Mouse (Mus musculus): ENCODE data around the gene Ttc34. TPM values are rescaled to one million over a fixed set of nuclear protein-coding genes. Genes with fewer than 3 reads are reported as not detected.

Ttc34 gene
- polyA plus RNA-seq, 1 experiment from 2014 or later: 0.85 TPM

- Histone ChIP-seq H3K9ac (ENCODE audit: low read length) (no peak overlapping the region), H3K27ac (ENCODE audit: low read depth, low read length) (no peak overlapping the region), H3K9me3 (replicated peaks; ENCODE audit: control insufficient read depth, low read length) (no peaks in the 10 kb centered on the region), H3K27me3 (replicated peaks; ENCODE audit: control insufficient read depth, insufficient read depth, low read length) (peaks cover 18% of the 10 kb centered on the region), H3K4me1 (ENCODE audit: control insufficient read depth, insufficient read depth, low read length) (no peaks in the 10 kb centered on the region; the same call in 1 of the 2 replicates), H3K4me2 (ENCODE audit: low read length) (no peak overlapping the region), H3K4me3 (ENCODE audit: low read depth, low read length) (no peak overlapping the region), H3K36me3 (ENCODE audit: control insufficient read depth, insufficient read depth, low read length) (no peaks in the 10 kb centered on the region)
- ATAC-seq: no peak
- DNase-seq (ENCODE audit: low spot score): no peak
- WGBS: 85% methylated on average over 7 of the region's 7 CpGs
Measured at GRCm38 (mm10) chr4:154827181-154827580, 10.1 kb upstream of the Ttc34 start.

- Histone ChIP-seq H3K4me3 (ENCODE audit: low read depth, low read length) (no peak overlapping the region), H3K9me3 (replicated peaks; ENCODE audit: control insufficient read depth, low read length) (no peaks in the 10 kb centered on the region), H3K36me3 (ENCODE audit: control insufficient read depth, insufficient read depth, low read length) (no peaks in the 10 kb centered on the region), H3K4me2 (ENCODE audit: low read length) (no peak overlapping the region), H3K4me1 (ENCODE audit: control insufficient read depth, insufficient read depth, low read length) (no peaks in the 10 kb centered on the region; the same call in 1 of the 2 replicates), H3K27ac (ENCODE audit: low read depth, low read length) (no peak overlapping the region), H3K9ac (ENCODE audit: low read length) (no peak overlapping the region), H3K27me3 (replicated peaks; ENCODE audit: control insufficient read depth, insufficient read depth, low read length) (peaks cover 19% of the 10 kb centered on the region)
- 39% methylated on average over 10 of the region's 10 CpGs for WGBS
- DNase-seq (ENCODE audit: low spot score): no peak
- ATAC-seq: no peak
Measured at GRCm38 (mm10) chr4:154827861-154828610, 9.2 kb upstream of the Ttc34 start.

- Histone ChIP-seq H3K4me3 (ENCODE audit: low read depth, low read length) (no peak overlapping the region), H3K27me3 (replicated peaks; ENCODE audit: control insufficient read depth, insufficient read depth, low read length) (peaks cover 39% of the 10 kb centered on the region)
- peak; percentile 26; the same call in 1 of the 2 replicates for ATAC-seq
Measured at GRCm38 (mm10) chr4:154831915-154832573, 5.2 kb upstream of the Ttc34 start.

GRCm38 (mm10) chr4:154836183-154836915 is 910 bp upstream of the Ttc34 start:
- DNase-seq (ENCODE audit: low spot score): no peak
- Histone ChIP-seq H3K27me3 (replicated peaks; ENCODE audit: control insufficient read depth, insufficient read depth, low read length) (peaks cover 43% of the 10 kb centered on the region), H3K4me1 (ENCODE audit: control insufficient read depth, insufficient read depth, low read length) (no peaks in the 10 kb centered on the region; the same call in 1 of the 2 replicates), H3K9ac (ENCODE audit: low read length) (no peak overlapping the region), H3K4me2 (ENCODE audit: low read length) (no peak overlapping the region), H3K36me3 (ENCODE audit: control insufficient read depth, insufficient read depth, low read length) (no peaks in the 10 kb centered on the region), H3K4me3 (ENCODE audit: low read depth, low read length) (no peak overlapping the region), H3K27ac (ENCODE audit: low read depth, low read length) (no peak overlapping the region), H3K9me3 (replicated peaks; ENCODE audit: control insufficient read depth, low read length) (no peaks in the 10 kb centered on the region)
- ATAC-seq: no peak
- 54% methylated on average over 7 of the region's 7 CpGs for WGBS

More at GRCm38 (mm10) chr4:154831915-154832573, 5.2 kb upstream of the Ttc34 start:
- H3K4me1 ChIP-seq (ENCODE audit: control insufficient read depth, insufficient read depth, low read length): no peaks in the 10 kb centered on the region; the same call in 1 of the 2 replicates
- H3K36me3 ChIP-seq (ENCODE audit: control insufficient read depth, insufficient read depth, low read length): no peaks in the 10 kb centered on the region
- H3K27ac ChIP-seq (ENCODE audit: low read depth, low read length): no peak overlapping the region
- 12% methylated on average over 9 of the region's 9 CpGs for WGBS
- H3K4me2 ChIP-seq (ENCODE audit: low read length): no peak overlapping the region
- DNase-seq (ENCODE audit: low spot score): peak; percentile 68
- H3K9ac ChIP-seq (ENCODE audit: low read length): no peak overlapping the region
- no peaks in the 10 kb centered on the region for H3K9me3 ChIP-seq (replicated peaks; ENCODE audit: control insufficient read depth, low read length)

GRCm38 (mm10) chr4:154838741-154839140 is 1.5 kb downstream of the Ttc34 start:
- Histone ChIP-seq H3K36me3 (ENCODE audit: control insufficient read depth, insufficient read depth, low read length) (no peaks in the 10 kb centered on the region), H3K4me2 (ENCODE audit: low read length) (no peak overlapping the region), H3K4me3 (ENCODE audit: low read depth, low read length) (no peak overlapping the region), H3K9me3 (replicated peaks; ENCODE audit: control insufficient read depth, low read length) (no peaks in the 10 kb centered on the region), H3K9ac (ENCODE audit: low read length) (no peak overlapping the region), H3K27me3 (replicated peaks; ENCODE audit: control insufficient read depth, insufficient read depth, low read length) (peaks cover 32% of the 10 kb centered on the region), H3K4me1 (ENCODE audit: control insufficient read depth, insufficient read depth, low read length) (no peaks in the 10 kb centered on the region), H3K27ac (ENCODE audit: low read depth, low read length) (no peak overlapping the region)
- 85% methylated on average over 13 of the region's 13 CpGs for WGBS
- DNase-seq (ENCODE audit: low spot score) (no peak), ATAC-seq (no peak)

- 44% methylated on average over 11 of the region's 11 CpGs for WGBS
- H3K9ac ChIP-seq (ENCODE audit: low read length): no peak overlapping the region
- H3K4me2 ChIP-seq (ENCODE audit: low read length): no peak overlapping the region
- H3K9me3 ChIP-seq (replicated peaks; ENCODE audit: control insufficient read depth, low read length): no peaks in the 10 kb centered on the region
- ATAC-seq (no peak), DNase-seq (ENCODE audit: low spot score) (no peak)
- H3K4me3 ChIP-seq (ENCODE audit: low read depth, low read length): no peak overlapping the region
- H3K36me3 ChIP-seq (ENCODE audit: control insufficient read depth, insufficient read depth, low read length): no peaks in the 10 kb centered on the region
- H3K27ac ChIP-seq (ENCODE audit: low read depth, low read length): no peak overlapping the region
- peaks cover 31% of the 10 kb centered on the region for H3K27me3 ChIP-seq (replicated peaks; ENCODE audit: control insufficient read depth, insufficient read depth, low read length)
- no peaks in the 10 kb centered on the region for H3K4me1 ChIP-seq (ENCODE audit: control insufficient read depth, insufficient read depth, low read length)
Measured at GRCm38 (mm10) chr4:154839406-154839805, 2.1 kb downstream of the Ttc34 start.

- DNase-seq (ENCODE audit: low spot score) (no peak), ATAC-seq (no peak)
- no peak overlapping the region for H3K4me2 ChIP-seq (ENCODE audit: low read length)
- no peak overlapping the region for H3K9ac ChIP-seq (ENCODE audit: low read length)
- H3K4me1 ChIP-seq (ENCODE audit: control insufficient read depth, insufficient read depth, low read length): 0 out of 2 replicates have a peak, but pooled peaks cover 4% of the 10 kb centered on the region
- 83% methylated on average over 1 of the region's 1 CpGs for WGBS
- no peak overlapping the region for H3K4me3 ChIP-seq (ENCODE audit: low read depth, low read length)
- H3K36me3 ChIP-seq (ENCODE audit: control insufficient read depth, insufficient read depth, low read length): no peaks in the 10 kb centered on the region
- H3K27ac ChIP-seq (ENCODE audit: low read depth, low read length): no peak overlapping the region
- H3K27me3 ChIP-seq (replicated peaks; ENCODE audit: control insufficient read depth, insufficient read depth, low read length): peaks cover 25% of the 10 kb centered on the region
- no peaks in the 10 kb centered on the region for H3K9me3 ChIP-seq (replicated peaks; ENCODE audit: control insufficient read depth, low read length)
Measured at GRCm38 (mm10) chr4:154852696-154853095, 15.4 kb downstream of the Ttc34 start.

- H3K4me2 ChIP-seq (ENCODE audit: low read length): no peak overlapping the region
- no peaks in the 10 kb centered on the region for H3K9me3 ChIP-seq (replicated peaks; ENCODE audit: control insufficient read depth, low read length)
- no peak overlapping the region for H3K9ac ChIP-seq (ENCODE audit: low read length)
- H3K36me3 ChIP-seq (ENCODE audit: control insufficient read depth, insufficient read depth, low read length): no peaks in the 10 kb centered on the region
- 78% methylated on average over 4 of the region's 4 CpGs for WGBS
- H3K27me3 ChIP-seq (replicated peaks; ENCODE audit: control insufficient read depth, insufficient read depth, low read length): peaks cover 26% of the 10 kb centered on the region
- H3K4me1 ChIP-seq (ENCODE audit: control insufficient read depth, insufficient read depth, low read length): 0 out of 2 replicates have a peak, but pooled peaks cover 4% of the 10 kb centered on the region
- DNase-seq (ENCODE audit: low spot score) (no peak), ATAC-seq (no peak)
- no peak overlapping the region for H3K4me3 ChIP-seq (ENCODE audit: low read depth, low read length)
- no peak overlapping the region for H3K27ac ChIP-seq (ENCODE audit: low read depth, low read length)
Measured at GRCm38 (mm10) chr4:154853881-154854280, 16.6 kb downstream of the Ttc34 start.

Measured in forebrain, embryonic 14.5 days (tissue).